Mouse (Mus musculus) small intestine, adult 2 months (tissue): ENCODE measurements around the gene H2-DMa.

Experiments
- CTCF ChIP-seq: fragments of 200-500 bp; IDR thresholded peaks from 2 replicates; pipeline ENCODE4 v1.5.1; 2012; ENCODE audit warnings: low read depth, mild to moderate bottlenecking, control low read depth, inconsistent platforms, low read length, moderate library complexity, mixed read lengths; ENCODE audit not compliant: insufficient replicate concordance, insufficient read length; ENCODE audit errors: extremely low read depth
- POLR2A ChIP-seq: fragments of 200-500 bp; IDR thresholded peaks from 2 replicates; pipeline ENCODE4 v1.6.1; 2012; ENCODE audit warnings: low read depth, mild to moderate bottlenecking, control low read depth, inconsistent platforms, low read length, moderate library complexity

DNA sequence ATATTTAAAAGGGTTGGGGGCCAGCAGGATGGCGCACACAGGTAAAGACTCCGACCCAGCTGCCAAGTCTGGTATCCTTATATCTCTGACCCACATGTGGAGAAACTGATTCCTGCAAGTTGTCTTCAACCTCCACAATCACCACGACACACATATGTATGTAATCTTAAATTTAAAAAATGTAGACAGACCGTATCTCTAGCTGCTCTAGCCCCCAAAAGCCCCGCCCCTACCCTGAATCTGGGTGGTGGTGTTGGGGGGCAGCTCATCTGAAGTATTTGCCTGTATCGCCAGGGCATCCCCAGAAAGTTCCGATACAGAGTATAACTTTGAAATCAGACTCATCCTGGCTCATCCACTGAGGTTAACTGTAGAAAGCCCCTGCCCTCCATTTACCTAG, 12.8 kb upstream of the H2-DMa start:
- TF ChIP-seq POLR2A = no peak
- TF ChIP-seq CTCF = no peak
